Mouse (Mus musculus): ENCODE measurements around the gene Ddit4.

GRCm38 (mm10) chr10:59901986-59902605 is 49.5 kb downstream of the Ddit4 start:
- TF ChIP-seq CTCF (IDR thresholded peaks at IDR 0.05; ENCODE audit: extremely low read depth, insufficient read depth, low read length): no peak
- TF ChIP-seq POLR2A (IDR thresholded peaks at IDR 0.05; ENCODE audit: extremely low read depth, insufficient read depth, low read length): no peak
